Mouse (Mus musculus): ENCODE data around the gene Rln1.

GRCm38 (mm10) chr19:29291532-29291931 lies 42.9 kb downstream of the Rln1 start:
- TF ChIP-seq POLR2A (IDR thresholded peaks at IDR 0.05; ENCODE audit: insufficient read depth, low read depth, low read length) (no peak), CTCF (IDR thresholded peaks at IDR 0.05; ENCODE audit: insufficient read depth, low read depth, low read length) (no peak)

Measured in olfactory bulb, adult 2 months (tissue).